Mouse (Mus musculus): ENCODE data around the gene Dvl1.

DNA sequence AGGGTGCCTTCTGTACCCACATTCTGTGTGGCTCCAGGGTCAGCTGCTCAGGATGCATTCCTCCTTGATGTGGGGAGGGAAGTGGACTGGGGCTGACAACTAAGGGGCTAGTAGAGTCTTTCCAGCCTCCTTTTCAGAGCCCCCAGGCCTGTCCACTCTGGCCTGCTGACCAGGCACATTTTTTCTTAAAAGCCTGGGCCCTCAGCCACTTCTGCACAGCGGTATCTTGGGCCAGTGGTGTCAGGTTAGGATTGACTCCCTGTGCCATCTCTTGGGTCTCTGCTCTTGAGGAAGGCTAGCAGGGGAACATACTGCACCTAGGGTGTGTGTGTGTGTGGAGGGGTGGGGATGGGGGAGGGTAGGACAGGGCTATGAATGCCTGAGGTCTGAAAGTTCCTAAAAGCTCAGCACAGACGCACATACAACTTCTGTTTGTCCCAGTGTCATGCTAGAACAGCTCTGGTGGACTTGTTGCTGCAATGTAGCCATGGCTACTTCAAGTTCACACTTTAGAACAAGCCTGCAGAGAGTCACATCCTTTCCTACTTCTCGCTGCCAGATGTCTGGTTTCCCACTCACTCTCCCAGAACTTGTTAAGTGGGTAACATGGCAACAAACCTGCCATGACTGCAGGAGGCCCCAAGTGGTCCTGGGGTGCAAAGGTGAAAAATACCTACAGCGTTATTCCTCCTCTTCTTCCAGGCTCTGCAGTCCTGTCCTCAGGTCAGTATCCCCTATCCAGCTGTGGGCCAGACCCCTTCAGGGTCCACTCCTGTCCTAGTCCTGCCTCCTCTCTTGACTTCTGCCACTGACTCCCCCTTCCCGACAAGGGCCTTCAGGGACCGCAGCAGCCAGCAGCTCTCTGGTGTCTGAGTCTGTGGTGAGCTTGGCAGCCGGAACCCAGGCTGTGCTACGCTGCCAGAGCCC, 6.9 kb upstream of the Dvl1 start:
- TF ChIP-seq EP300 (IDR thresholded peaks at IDR 0.05; ENCODE audit: insufficient read depth, low read depth, low read length) (no peak), POLR2A (IDR thresholded peaks at IDR 0.05; ENCODE audit: insufficient read depth, low read depth, low read length) (no peak), CTCF (IDR thresholded peaks at IDR 0.05) (no peak)
